Mouse (Mus musculus) lung, adult 2 months (tissue): ENCODE data around the gene Rpp30.

Experiments
- CTCF ChIP-seq: fragments of 200-500 bp; IDR thresholded peaks from 2 replicates; pipeline ENCODE4 v1.5.1; 2011; ENCODE audit warnings: mild to moderate bottlenecking, low read length, control low read depth; ENCODE audit not compliant: insufficient read depth
- POLR2A ChIP-seq: fragments of 200-500 bp; IDR thresholded peaks from 2 replicates; pipeline ENCODE4 v1.6.1; 2011; ENCODE audit warnings: low read depth, mild to moderate bottlenecking, control low read depth, low read length, borderline replicate concordance; ENCODE audit errors: extremely low read depth

DNA sequence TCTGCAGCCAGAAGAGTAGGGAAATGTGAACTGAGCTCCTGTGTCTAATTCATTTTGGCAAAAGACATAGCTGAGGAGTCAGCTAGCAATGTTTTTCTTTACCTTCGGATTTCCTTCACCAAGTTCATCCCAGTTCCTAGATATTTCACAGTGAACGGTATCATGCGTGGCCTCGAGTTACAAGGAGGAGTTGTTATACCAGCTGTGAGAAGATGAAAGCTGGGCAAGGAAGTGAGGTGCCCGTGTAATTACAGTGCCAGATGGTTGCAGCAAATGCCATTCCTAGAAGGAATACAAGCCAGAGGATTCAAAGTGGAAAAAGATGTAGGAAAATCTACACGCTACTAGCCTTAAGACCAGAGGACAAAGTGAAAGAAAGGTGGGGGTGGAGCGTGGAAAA, 15.4 kb downstream of the Rpp30 start:
- TF ChIP-seq POLR2A (no peak), CTCF (no peak)
